Mouse (Mus musculus) ES-CJ7 (cell line): ENCODE results near the gene Arhgap25.
"Not testable (repeated sequence)": the region's sequence is repeated elsewhere in the genome, so short reads cannot be mapped to it uniquely, and the experiment has no call there.

Experiments used
- DNase-seq: peaks from one replicate; pipeline ENCODE4 v3.0.0; 2011; ENCODE audit warnings: low read depth, low spot score

Gene Arhgap25

DNA sequence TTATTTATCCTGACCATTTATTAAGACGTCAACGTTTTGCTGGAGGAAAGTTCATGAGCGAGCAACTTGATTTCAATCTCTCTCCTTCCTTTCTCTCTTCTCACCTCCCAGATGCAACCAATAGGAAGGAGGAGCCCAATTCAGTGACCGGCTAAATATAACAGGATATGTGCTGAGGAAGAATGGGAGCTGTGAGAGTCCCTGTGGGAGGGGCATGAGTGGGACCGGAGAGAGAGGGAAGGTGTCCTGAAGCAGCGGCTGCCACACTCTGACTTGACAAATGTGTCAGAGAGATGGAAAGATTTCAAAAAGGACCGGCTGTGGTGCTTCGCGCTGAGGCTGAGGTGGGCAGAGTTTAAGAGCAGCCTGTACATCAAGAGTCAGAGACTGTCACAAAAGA, 2.6 kb upstream of the Arhgap25 start:
- no peak for DNase-seq

GRCm38 (mm10) chr6:87534855-87535575, 2.0 kb upstream of the Arhgap25 start:
- no peak for DNase-seq

GRCm38 (mm10) chr6:87531456-87532015, 1.5 kb downstream of the Arhgap25 start:
- DNase-seq, result no peak

DNA sequence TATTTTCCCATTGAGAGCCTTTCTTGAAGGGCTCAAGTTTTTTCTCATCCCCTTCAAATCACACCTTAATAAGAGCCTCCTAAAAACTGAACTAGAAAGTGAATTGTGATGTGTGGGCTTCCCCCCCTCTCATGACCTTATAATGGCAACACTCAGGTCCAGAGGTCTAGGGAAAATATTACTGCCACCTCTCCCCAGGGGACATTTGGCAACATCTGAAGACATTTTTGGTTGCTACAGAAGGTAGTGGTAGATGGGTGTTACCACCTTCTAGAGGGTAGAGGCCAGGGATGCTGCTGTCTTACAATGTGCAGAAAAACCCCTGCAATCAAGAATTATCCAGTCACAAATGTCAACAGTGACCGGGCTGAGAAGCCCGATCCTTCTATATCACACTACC, 2.7 kb downstream of the Arhgap25 start:
- DNase-seq, result no peak

DNA sequence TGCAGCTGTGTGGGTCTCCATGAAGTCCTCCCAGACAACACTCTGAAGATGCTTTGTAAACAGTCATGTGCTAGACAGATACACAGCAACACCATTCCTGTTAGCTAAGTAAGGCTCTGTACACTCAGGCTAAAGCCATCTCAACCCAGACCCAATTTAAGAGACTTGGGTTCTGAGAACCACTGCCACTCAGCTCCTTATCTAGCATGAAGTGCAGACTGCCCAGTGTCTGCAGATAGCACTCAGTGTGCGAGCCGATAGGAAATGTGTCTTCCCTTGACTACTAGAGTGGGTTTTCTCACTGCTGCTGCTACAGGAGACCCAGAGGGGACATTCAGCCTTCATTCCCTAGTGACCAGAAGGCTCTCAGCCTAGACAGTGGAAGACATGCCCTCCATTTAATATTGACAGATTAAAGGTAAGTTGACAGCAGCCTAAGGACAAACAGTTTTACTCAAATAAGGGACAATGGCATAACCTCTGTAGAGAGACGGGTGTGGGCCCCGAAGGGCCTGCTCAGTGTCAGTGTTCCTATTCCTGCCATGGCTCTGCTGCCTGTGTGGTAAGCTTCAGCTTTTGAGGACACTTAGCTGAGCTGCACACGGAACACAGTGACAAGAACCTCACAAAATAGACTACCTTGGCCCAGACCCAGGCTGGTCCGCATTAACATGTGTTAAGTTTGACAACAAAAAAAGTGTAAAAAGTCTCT, 5.1 kb downstream of the Arhgap25 start:
- no peak for DNase-seq

DNA sequence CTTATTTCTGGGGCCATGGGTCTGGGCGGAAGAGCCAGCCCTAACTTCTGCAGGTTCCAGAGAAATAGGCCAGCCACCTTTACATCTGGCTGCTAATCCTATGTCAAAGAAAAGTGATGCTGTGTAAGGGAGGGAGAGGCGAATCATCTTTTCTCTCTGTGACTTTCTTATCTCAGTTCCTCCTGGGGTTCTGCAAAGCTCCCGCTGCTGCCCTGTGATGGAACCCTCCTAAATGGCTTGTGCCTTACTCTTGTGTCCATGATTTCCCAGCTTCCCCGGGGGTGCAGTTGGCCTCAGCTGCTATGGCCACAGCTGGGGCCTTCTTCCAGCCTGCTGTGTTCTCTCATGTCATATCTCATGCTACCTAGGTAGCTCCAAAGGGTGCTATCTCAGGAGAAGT, 5.7 kb downstream of the Arhgap25 start:
- DNase-seq, result no peak

- DNase-seq, result no peak
Observed at GRCm38 (mm10) chr6:87525126-87525525, 7.9 kb downstream of the Arhgap25 start.

DNA sequence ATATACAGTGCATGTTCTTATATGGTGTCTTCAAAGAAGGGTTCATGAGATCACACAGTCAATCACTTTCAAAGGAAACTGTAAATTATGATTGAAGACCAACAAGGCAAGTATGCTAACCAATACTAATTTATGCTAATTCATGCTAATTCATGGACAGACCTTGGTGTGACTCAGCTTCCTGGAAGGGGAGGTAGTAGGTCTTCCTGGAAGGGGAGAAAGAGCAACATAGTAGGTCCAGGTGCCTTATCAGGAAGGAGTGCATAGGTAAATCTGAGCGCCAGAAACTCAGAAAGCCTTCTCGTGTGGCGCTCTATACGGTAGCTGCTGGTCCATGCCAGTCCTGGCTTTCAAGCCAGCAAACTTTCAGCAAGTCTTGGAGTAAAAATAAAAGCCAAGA, 8.8 kb downstream of the Arhgap25 start:
- DNase-seq, result peak; percentile 37

DNA sequence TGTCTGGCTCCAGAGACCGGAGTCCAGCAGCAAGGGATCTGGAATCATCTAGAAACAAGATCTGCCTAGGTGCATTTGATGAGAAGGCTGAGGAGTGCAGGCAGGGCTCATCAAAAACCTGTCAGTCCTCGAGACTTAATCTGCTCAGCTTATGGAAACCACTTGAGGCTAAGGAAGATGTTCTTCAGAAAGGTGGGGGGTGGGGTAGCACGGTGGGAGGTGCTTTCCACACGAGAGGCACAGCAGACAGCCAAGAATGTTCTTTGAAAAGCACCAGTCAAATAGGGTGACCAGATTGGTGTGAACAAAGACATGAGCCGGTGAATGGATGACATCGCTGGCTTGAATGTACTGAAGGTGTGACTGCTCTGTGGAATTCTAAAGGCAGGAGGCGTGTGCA, 9.3 kb downstream of the Arhgap25 start:
- peak; percentile 39 for DNase-seq

- DNase-seq, result no peak
Observed at GRCm38 (mm10) chr6:87523085-87523484, 10.0 kb downstream of the Arhgap25 start.

GRCm38 (mm10) chr6:87522236-87522635, 10.8 kb downstream of the Arhgap25 start:
- peak; percentile 37 for DNase-seq

DNA sequence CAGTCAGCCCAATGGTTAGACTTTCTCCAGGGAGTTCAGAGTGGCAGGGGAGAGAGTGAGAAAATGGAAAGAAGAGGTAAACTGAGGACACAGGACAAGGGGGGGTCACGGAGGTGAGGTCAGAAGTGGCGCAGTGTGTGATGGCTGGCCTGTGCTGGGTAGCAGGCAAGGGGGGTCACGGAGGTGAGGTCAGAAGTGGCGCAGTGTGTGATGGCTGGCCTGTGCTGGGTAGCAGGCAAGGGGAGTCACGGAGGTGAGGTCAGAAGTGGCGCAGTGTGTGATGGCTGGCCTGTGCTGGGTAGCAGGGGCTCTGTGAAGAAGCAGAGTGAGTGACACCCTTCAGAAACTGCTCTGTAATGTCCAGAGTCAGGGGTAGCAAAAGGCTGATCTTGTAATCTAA, 11.4 kb downstream of the Arhgap25 start:
- DNase-seq, result not testable (repeated sequence)

GRCm38 (mm10) chr6:87520572-87520971, 12.5 kb downstream of the Arhgap25 start:
- DNase-seq, result no peak

DNA sequence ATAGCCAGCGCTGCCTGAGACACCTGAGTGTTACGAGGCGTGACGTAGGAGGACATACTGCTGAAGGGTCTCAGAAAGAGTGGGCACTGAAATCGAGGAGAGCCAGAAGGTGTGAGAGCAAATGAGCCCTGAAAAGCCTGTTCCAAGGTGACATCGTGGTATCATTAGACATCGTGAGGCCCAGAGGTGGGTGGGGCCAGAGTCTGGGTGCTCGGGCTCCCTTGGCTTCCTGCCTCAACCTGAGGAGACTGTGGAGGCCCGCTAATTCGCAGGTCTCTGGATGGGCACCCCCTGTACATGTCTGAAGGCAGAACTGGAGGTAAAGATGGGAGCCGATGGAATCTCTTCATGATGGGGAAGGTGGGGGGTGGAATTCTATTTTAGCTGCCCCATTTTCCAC, 13.2 kb downstream of the Arhgap25 start:
- DNase-seq, result no peak

DNA sequence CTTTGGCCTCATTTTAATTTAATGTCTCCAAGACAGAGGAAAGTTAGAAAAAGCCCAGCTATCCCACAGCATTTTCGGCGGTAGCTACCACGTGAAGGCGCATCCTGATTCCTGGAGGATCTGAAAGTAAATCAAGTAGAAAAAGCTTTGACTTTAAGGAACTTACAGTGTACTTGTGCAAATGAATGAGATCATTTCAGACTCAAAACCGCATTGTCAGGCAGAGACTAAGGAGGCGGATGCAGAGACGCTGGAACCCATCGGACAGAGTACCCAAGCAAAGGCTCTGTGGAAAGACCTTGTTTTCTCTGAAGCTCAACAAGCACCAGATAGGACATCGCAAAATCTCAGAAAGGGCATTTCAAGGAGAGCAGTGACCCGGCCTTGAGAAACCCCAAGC, 14.4 kb downstream of the Arhgap25 start:
- no peak for DNase-seq

GRCm38 (mm10) chr6:87517753-87518409, 15.2 kb downstream of the Arhgap25 start:
- DNase-seq, result no peak

- DNase-seq, result no peak
Observed at GRCm38 (mm10) chr6:87514321-87514720, 18.7 kb downstream of the Arhgap25 start.

GRCm38 (mm10) chr6:87513046-87513767, 19.9 kb downstream of the Arhgap25 start:
- DNase-seq, result peak; percentile 70

DNA sequence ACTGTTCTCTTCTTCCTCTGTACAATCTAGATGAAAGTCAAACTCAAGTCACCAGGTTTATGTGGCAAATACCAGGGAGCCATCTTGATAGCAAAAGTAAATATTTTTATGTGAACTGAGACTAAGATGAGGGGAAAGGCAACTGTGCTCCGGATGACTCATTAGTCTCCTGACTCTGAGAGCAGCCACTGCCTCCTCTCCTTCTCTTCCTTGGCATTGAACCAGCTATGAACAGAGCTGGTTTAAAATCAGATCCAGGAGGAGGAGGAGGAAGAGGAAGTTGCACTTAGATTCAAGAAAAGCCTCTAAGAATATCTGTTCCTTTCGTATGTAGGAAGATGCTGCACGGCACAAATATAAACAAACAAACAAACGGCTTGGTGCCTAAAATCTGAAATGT, 22.1 kb downstream of the Arhgap25 start:
- DNase-seq, result no peak

DNA sequence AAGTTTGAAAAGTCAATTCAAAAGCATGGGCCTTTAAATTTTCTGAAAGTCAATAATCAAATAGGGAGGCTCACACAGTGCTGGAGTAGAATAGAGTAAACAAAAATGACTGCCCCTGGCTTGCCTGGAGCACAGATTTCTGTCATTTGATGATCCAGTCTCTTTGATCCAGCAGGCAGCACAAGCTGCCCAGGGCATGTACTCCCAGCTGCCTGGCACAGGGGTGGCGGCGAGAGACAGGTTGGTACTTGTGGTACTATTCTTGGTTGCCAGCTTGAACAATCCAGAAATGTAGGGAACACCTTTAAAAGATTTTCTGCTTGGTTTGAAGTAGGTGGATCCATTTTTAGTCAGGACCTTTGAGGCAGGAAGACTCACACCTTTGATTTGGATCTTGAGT, 23.3 kb downstream of the Arhgap25 start:
- DNase-seq, result no peak

GRCm38 (mm10) chr6:87504875-87505274, 28.2 kb downstream of the Arhgap25 start:
- DNase-seq, result no peak

DNA sequence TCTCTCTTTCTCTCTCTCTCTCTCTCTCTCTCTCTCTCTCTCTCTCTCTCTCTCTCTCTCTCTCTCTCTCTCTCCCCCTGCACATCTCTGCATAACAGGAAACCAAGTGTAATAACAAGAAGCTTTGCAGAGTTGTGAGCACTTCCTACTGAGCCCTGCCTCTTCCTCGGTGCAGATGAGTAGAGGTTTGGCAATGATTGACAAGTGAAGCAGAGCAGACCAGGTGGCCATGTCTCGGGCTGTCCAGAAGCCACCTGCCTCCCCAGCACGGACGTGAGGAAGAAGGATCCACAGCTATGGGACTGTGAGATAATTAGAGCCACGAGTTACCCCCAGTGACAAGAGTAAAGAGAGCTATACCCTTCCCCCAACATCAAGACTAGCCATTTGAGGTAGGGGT, 29.1 kb downstream of the Arhgap25 start:
- no peak for DNase-seq
